Mouse (Mus musculus): Measurements from ENCODE around the gene Stx8. TPM values are rescaled to one million over a fixed set of nuclear protein-coding genes. Genes with fewer than 3 reads are reported as not detected.

The Stx8 gene
- polyA plus RNA-seq (2014; fragmentation: Nextera tagmentation; extraction: Ambion mirVana) = 61.8 and 62.5 TPM in 2 replicates

GRCm38 (mm10) chr11:67965905-67966878, at the start of gene Stx8:
Stx8 (plus strand) TSS chr11:67966193.
- H3K4me1 ChIP-seq (ENCODE audit: control insufficient read depth in 2 of 2, insufficient read depth in 2 of 2, low read length in 2 of 2) = peaks cover 3 to 9% of the 10 kb centered on the region in 2 experiments; a peak in 3 of 4 replicates
- H3K27ac ChIP-seq (replicated peaks in 1 of 2; ENCODE audit: control insufficient read depth in 1 of 2, insufficient read depth in 1 of 2, low read depth in 2 of 2, low read length in 2 of 2) = peak within 1 kb of the TSS; percentile 20 to 56; a peak in 3 of 4 replicates
- H3K9ac ChIP-seq (ENCODE audit: low read length) = peak within 1 kb of the TSS; percentile 89
- WGBS = under 1% methylated on average over 28 of the region's 28 CpGs
- no peaks in the 10 kb centered on the region for H3K27me3 ChIP-seq (ENCODE audit: control insufficient read depth, insufficient read depth, low read length)
- peak within 1 kb of the TSS; percentile 76 to 91 for H3K4me3 ChIP-seq (ENCODE audit: control insufficient read depth in 1 of 2, insufficient read depth in 1 of 2, low read depth in 1 of 2, low read length in 2 of 2)
- peaks cover 10% of the 10 kb centered on the region for H3K36me3 ChIP-seq (ENCODE audit: control insufficient read depth, insufficient read depth, low read length)
- H3K9me3 ChIP-seq (ENCODE audit: control insufficient read depth, low read length) = no peaks in the 10 kb centered on the region
- peak; percentile 66; the same call in 1 of the 2 replicates for ATAC-seq (ENCODE audit: insufficient number of reproducible peaks, insufficient read depth, low FRiP score, low read depth)
- peak within 1 kb of the TSS; percentile 94 for H3K4me2 ChIP-seq (ENCODE audit: low read length)

DNA sequence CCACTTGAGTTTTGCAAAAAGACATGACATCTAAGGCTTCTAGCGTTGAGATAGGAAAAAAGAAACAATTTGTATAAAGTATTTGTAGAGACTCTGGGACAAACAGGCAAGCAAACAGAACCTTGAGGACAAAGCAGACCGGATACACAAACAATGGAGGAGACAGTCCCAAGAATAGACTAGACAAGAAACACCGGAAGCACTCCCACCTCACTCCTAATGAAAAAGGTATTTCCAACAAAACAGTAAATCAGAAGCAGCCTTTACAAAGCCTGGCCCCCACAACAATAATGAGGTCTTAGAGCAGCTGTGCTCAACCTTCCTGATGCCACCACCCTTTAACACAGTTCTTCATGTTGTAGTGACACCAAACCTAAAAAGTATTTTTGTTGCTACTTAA, 48.9 kb upstream of the Stx8 start:
- no peak overlapping the region for H3K27ac ChIP-seq (replicated peaks in 1 of 2; ENCODE audit: control insufficient read depth in 1 of 2, insufficient read depth in 1 of 2, low read depth in 2 of 2, low read length in 2 of 2)
- WGBS = 70% methylated on average over 3 of the region's 3 CpGs
- H3K4me2 ChIP-seq (ENCODE audit: low read length) = no peak overlapping the region
- H3K9me3 ChIP-seq (ENCODE audit: control insufficient read depth, low read length) = no peaks in the 10 kb centered on the region
- peaks cover 14% of the 10 kb centered on the region for H3K27me3 ChIP-seq (ENCODE audit: control insufficient read depth, insufficient read depth, low read length)
- no peak overlapping the region for H3K4me3 ChIP-seq (ENCODE audit: control insufficient read depth in 1 of 2, insufficient read depth in 1 of 2, low read depth in 1 of 2, low read length in 2 of 2)
- no peak for ATAC-seq (ENCODE audit: insufficient number of reproducible peaks, insufficient read depth, low FRiP score, low read depth)
- no peak overlapping the region for H3K9ac ChIP-seq (ENCODE audit: low read length)
- H3K36me3 ChIP-seq (ENCODE audit: control insufficient read depth, insufficient read depth, low read length) = no peaks in the 10 kb centered on the region
- H3K4me1 ChIP-seq (ENCODE audit: control insufficient read depth in 2 of 2, insufficient read depth in 2 of 2, low read length in 2 of 2) = peaks cover 4 to 11% of the 10 kb centered on the region in 2 experiments; a peak in 2 of 4 replicates

- peaks cover 0 to 4% of the 10 kb centered on the region in 2 experiments; a peak in 1 of 4 replicates for H3K4me1 ChIP-seq (ENCODE audit: control insufficient read depth in 2 of 2, insufficient read depth in 2 of 2, low read length in 2 of 2)
- WGBS = 59% methylated on average over 5 of the region's 5 CpGs
- no peaks in the 10 kb centered on the region for H3K36me3 ChIP-seq (ENCODE audit: control insufficient read depth, insufficient read depth, low read length)
- H3K9ac ChIP-seq (ENCODE audit: low read length) = no peak overlapping the region
- peaks cover 14% of the 10 kb centered on the region for H3K27me3 ChIP-seq (ENCODE audit: control insufficient read depth, insufficient read depth, low read length)
- no peak overlapping the region for H3K4me2 ChIP-seq (ENCODE audit: low read length)
- H3K4me3 ChIP-seq (ENCODE audit: control insufficient read depth in 1 of 2, insufficient read depth in 1 of 2, low read depth in 1 of 2, low read length in 2 of 2) = no peak overlapping the region
- ATAC-seq (ENCODE audit: insufficient number of reproducible peaks, insufficient read depth, low FRiP score, low read depth) = no peak
- 0 out of 4 replicates have a peak overlapping the region, but pooled peaks of 1 of the 2 experiments have one; percentile 28 for H3K27ac ChIP-seq (replicated peaks in 1 of 2; ENCODE audit: control insufficient read depth in 1 of 2, insufficient read depth in 1 of 2, low read depth in 2 of 2, low read length in 2 of 2)
- no peaks in the 10 kb centered on the region for H3K9me3 ChIP-seq (ENCODE audit: control insufficient read depth, low read length)
These were observed 46.4 kb upstream of the Stx8 start for GRCm38 (mm10) chr11:67919593-67919992.

DNA sequence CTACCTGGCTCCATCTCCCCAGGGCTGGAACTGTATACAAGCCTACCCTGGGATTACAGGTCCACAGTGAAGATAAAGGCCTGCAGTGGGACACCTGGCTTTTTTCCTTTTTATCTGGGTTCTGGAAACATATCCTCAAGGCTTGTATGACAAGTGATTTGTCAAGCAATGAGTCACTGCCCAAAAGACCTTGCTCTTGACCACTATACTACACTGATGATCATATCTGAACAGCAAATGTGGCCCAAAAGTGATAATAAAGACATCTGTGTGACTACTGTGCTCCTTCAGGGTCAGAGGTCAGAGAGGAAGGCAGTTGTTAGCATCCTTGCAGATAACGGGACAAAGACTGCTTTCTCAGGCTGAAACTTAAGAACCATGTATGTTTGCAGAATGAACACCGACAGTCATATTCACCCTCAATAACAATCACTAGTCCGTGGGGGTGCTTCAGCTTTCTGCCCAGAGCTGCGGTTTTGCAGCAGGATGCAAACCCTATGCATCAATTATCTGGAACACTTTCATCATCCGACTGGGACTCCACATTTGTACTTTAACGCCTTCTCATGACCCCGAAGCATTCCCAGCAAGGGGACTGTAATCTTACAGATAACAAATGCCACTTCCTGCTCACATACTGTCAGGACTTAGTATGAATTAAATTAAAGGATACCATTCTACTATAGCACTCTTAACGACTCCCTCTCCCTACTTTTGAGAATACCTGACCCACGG, 45.6 kb upstream of the Stx8 start:
- 41% methylated on average over 9 of the region's 9 CpGs for WGBS
- Histone ChIP-seq H3K36me3 (ENCODE audit: control insufficient read depth, insufficient read depth, low read length) (no peaks in the 10 kb centered on the region), H3K9ac (ENCODE audit: low read length) (no peak overlapping the region), H3K9me3 (ENCODE audit: control insufficient read depth, low read length) (no peaks in the 10 kb centered on the region), H3K4me3 (ENCODE audit: control insufficient read depth in 1 of 2, insufficient read depth in 1 of 2, low read depth in 1 of 2, low read length in 2 of 2) (peak overlapping the region in 1 of 2 experiments; percentile 88; a peak in 1 of 4 replicates), H3K27me3 (ENCODE audit: control insufficient read depth, insufficient read depth, low read length) (peaks cover 14% of the 10 kb centered on the region), H3K27ac (replicated peaks in 1 of 2; ENCODE audit: control insufficient read depth in 1 of 2, insufficient read depth in 1 of 2, low read depth in 2 of 2, low read length in 2 of 2) (no peak overlapping the region), H3K4me2 (ENCODE audit: low read length) (peak overlapping the region; percentile 100), H3K4me1 (ENCODE audit: control insufficient read depth in 2 of 2, insufficient read depth in 2 of 2, low read length in 2 of 2) (peaks cover 0 to 4% of the 10 kb centered on the region in 2 experiments; a peak in 1 of 4 replicates)
- no peak for ATAC-seq (ENCODE audit: insufficient number of reproducible peaks, insufficient read depth, low FRiP score, low read depth)

GRCm38 (mm10) chr11:67921091-67921826, 44.7 kb upstream of the Stx8 start:
- Histone ChIP-seq H3K27me3 (ENCODE audit: control insufficient read depth, insufficient read depth, low read length) (peaks cover 14% of the 10 kb centered on the region), H3K4me2 (ENCODE audit: low read length) (peak overlapping the region; percentile 100), H3K36me3 (ENCODE audit: control insufficient read depth, insufficient read depth, low read length) (no peaks in the 10 kb centered on the region), H3K27ac (replicated peaks in 1 of 2; ENCODE audit: control insufficient read depth in 1 of 2, insufficient read depth in 1 of 2, low read depth in 2 of 2, low read length in 2 of 2) (0 out of 4 replicates have a peak overlapping the region, but pooled peaks of 1 of the 2 experiments have one; percentile 19), H3K9me3 (ENCODE audit: control insufficient read depth, low read length) (no peaks in the 10 kb centered on the region), H3K9ac (ENCODE audit: low read length) (peak overlapping the region; percentile 82), H3K4me3 (ENCODE audit: control insufficient read depth in 1 of 2, insufficient read depth in 1 of 2, low read depth in 1 of 2, low read length in 2 of 2) (peak overlapping the region; percentile 50 to 88), H3K4me1 (ENCODE audit: control insufficient read depth in 2 of 2, insufficient read depth in 2 of 2, low read length in 2 of 2) (peaks cover 0 to 4% of the 10 kb centered on the region in 2 experiments; a peak in 1 of 4 replicates)
- WGBS = 4% methylated on average over 47 of the region's 47 CpGs
- ATAC-seq (ENCODE audit: insufficient number of reproducible peaks, insufficient read depth, low FRiP score, low read depth) = peak; percentile 60

- peak; percentile 66 for ATAC-seq (ENCODE audit: insufficient number of reproducible peaks, insufficient read depth, low FRiP score, low read depth)
- H3K9me3 ChIP-seq (ENCODE audit: control insufficient read depth, low read length) = no peaks in the 10 kb centered on the region
- peak within 1 kb of the TSS; percentile 82 for H3K9ac ChIP-seq (ENCODE audit: low read length)
- peaks cover 0 to 4% of the 10 kb centered on the region in 2 experiments; a peak in 1 of 4 replicates for H3K4me1 ChIP-seq (ENCODE audit: control insufficient read depth in 2 of 2, insufficient read depth in 2 of 2, low read length in 2 of 2)
- H3K27me3 ChIP-seq (ENCODE audit: control insufficient read depth, insufficient read depth, low read length) = peaks cover 14% of the 10 kb centered on the region
- under 1% methylated on average over 73 of the region's 80 CpGs for WGBS
- peak within 1 kb of the TSS; percentile 26 to 43; a peak in 2 of 4 replicates for H3K27ac ChIP-seq (replicated peaks in 1 of 2; ENCODE audit: control insufficient read depth in 1 of 2, insufficient read depth in 1 of 2, low read depth in 2 of 2, low read length in 2 of 2)
- H3K4me3 ChIP-seq (ENCODE audit: control insufficient read depth in 1 of 2, insufficient read depth in 1 of 2, low read depth in 1 of 2, low read length in 2 of 2) = peak within 1 kb of the TSS; percentile 50 to 88
- peak within 1 kb of the TSS; percentile 100 for H3K4me2 ChIP-seq (ENCODE audit: low read length)
- H3K36me3 ChIP-seq (ENCODE audit: control insufficient read depth, insufficient read depth, low read length) = no peaks in the 10 kb centered on the region
These were observed 43.9 kb upstream of the Stx8 start, which contains the start of gene Usp43 for GRCm38 (mm10) chr11:67921827-67922754. Usp43 (minus strand) TSS chr11:67922153.
